Mouse (Mus musculus) spleen, adult 2 months (tissue): ENCODE measurements around the gene Olfr1419.

Experiments
- CTCF ChIP-seq: fragments of 200-500 bp; IDR thresholded peaks from 2 replicates; pipeline ENCODE4 v1.5.1; 2011; ENCODE audit warnings: mild to moderate bottlenecking, inconsistent platforms; ENCODE audit not compliant: insufficient read depth, insufficient read length, insufficient replicate concordance; ENCODE audit errors: extremely low read depth
- POLR2A ChIP-seq: fragments of 200-500 bp; IDR thresholded peaks from 2 replicates; pipeline ENCODE4 v1.6.1; 2011; ENCODE audit warnings: low read depth, low read length, inconsistent platforms

GRCm38 (mm10) chr19:11819143-11819700 lies 55.7 kb downstream of the Olfr1419 start, which contains the start of gene Stx3:
- no peak for TF ChIP-seq POLR2A
- TF ChIP-seq CTCF, result no peak
